Mouse (Mus musculus): ENCODE results near the gene Smc3. TPM values are rescaled to one million over a fixed set of nuclear protein-coding genes. Genes with fewer than 3 reads are reported as not detected.

The Smc3 gene
- polyA plus RNA-seq, 2 experiments, result 42.4 to 60.8 TPM

DNA sequence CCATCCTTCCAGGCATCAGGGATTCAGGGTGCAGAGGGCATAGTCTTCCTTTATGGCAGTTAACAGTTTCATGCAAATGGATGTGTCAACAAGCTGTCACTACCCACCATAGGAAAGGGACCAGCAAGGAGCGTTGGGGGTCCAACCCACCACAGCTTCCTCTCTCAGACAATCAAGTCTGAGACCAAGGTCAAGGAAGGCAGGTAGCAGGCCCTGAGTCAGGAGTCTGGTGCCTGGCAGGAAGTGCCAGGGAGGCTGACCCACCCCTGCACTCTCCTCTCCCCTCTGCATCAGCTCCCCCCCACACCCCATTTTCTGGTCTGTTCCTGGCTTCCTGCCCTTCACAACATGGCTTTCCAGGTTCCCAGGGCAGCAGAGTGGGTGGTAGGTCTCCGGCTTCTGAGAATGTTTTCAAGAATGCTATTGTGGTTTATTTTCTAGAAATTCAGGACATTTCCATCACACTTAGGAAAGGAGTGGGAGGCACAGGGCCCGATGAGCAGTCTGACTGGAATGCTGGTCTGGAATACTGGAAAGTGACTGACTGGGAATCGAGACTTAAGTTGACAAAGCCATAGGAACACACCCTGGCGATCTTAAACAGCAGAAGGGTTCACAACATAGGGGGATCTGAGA is 45.1 kb upstream of the Smc3 start:
- H3K4me1 ChIP-seq (ENCODE audit: control insufficient read depth, insufficient read depth, low read length), result peaks cover 11% of the 10 kb centered on the region
- no peak overlapping the region for H3K4me2 ChIP-seq (replicated peaks; ENCODE audit: low read depth, low read length, severe bottlenecking)
- H3K4me3 ChIP-seq (replicated peaks; ENCODE audit: low read length), result no peak overlapping the region
- ATAC-seq (ENCODE audit: low FRiP score, low read depth) (no peak), DNase-seq (ENCODE audit: low spot score) (no peak)
- H3K9ac ChIP-seq (ENCODE audit: low read depth, low read length, severe bottlenecking), result no peak overlapping the region
- WGBS, result 74% methylated on average over 5 of the region's 5 CpGs
- no peak overlapping the region for H3K27ac ChIP-seq (replicated peaks; ENCODE audit: low read depth, low read length)
- H3K27me3 ChIP-seq (ENCODE audit: control insufficient read depth, insufficient read depth, low read length), result no peaks in the 10 kb centered on the region
- no peaks in the 10 kb centered on the region for H3K9me3 ChIP-seq (ENCODE audit: control insufficient read depth, low read length)
- no peaks in the 10 kb centered on the region for H3K36me3 ChIP-seq (ENCODE audit: control insufficient read depth, insufficient read depth, low read length)
- no peak for TF ChIP-seq POLR2A (IDR thresholded peaks at IDR 0.05; ENCODE audit: borderline replicate concordance, extremely low read depth, insufficient read depth, insufficient read length)

DNA sequence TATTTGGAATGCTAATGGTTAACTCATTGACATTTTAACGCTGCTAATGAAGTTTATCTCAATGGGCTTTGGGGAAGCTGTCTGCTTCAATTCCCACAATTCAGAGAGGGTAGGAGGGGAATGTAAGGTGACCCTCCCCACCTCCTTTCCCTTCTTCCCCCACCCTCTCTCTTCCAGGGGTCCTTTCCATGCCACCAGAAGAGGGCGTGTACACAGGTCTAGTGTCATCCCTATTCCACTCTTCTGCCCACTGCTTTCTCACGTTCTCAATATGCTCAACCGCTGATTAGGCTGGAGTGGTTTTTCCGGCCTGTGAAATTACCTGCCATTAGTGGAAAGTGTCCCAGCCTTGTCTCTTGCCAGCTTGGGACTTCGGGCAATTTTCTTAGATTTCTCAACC is 43.4 kb upstream of the Smc3 start:
- Histone ChIP-seq H3K4me2 (replicated peaks; ENCODE audit: low read depth, low read length, severe bottlenecking) (peak overlapping the region; percentile 45), H3K27ac (replicated peaks; ENCODE audit: low read depth, low read length) (no peak overlapping the region), H3K9me3 (ENCODE audit: control insufficient read depth, low read length) (no peaks in the 10 kb centered on the region), H3K9ac (ENCODE audit: low read depth, low read length, severe bottlenecking) (no peak overlapping the region), H3K4me1 (ENCODE audit: control insufficient read depth, insufficient read depth, low read length) (peaks cover 11% of the 10 kb centered on the region), H3K4me3 (replicated peaks; ENCODE audit: low read length) (peak overlapping the region; percentile 14), H3K27me3 (ENCODE audit: control insufficient read depth, insufficient read depth, low read length) (no peaks in the 10 kb centered on the region), H3K36me3 (ENCODE audit: control insufficient read depth, insufficient read depth, low read length) (no peaks in the 10 kb centered on the region)
- 29% methylated on average over 6 of the region's 6 CpGs for WGBS
- ATAC-seq (ENCODE audit: low FRiP score, low read depth) (no peak), DNase-seq (ENCODE audit: low spot score) (no peak)
- no peak for TF ChIP-seq POLR2A (IDR thresholded peaks at IDR 0.05; ENCODE audit: borderline replicate concordance, extremely low read depth, insufficient read depth, insufficient read length)

DNA sequence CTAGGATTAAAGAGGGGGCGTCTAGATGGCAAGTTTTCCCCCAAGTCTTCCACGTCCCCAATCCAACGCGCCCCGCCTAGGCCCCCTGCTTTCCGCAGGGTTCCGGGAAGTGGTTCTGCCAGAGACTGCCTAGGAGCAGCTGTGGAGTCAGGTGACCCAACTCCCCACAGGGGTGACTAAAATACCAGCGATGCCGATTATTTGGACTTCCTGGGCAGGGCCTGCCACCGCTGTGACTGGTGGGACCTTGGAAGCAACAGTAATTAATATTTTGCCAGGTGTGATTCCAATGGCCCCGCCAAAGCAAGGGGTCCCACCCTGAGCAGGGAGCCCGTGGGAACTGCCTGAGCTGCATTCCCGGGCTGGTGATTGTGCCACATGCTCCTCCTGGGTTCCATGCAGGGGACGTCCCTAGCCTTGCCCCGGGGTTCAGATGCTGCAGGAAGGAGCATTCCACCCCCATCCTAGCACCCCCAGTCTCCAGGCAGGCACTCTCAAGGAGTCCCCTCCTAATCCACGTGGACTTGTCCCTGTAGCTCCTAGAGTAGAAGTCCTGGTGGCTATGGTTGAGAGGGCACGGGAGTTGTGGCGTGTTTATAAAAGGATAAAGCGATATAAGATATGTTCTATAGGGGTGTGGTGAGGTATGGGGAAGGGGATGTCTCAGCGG is 42.8 kb upstream of the Smc3 start:
- no peaks in the 10 kb centered on the region for H3K36me3 ChIP-seq (ENCODE audit: control insufficient read depth, insufficient read depth, low read length)
- no peaks in the 10 kb centered on the region for H3K27me3 ChIP-seq (ENCODE audit: control insufficient read depth, insufficient read depth, low read length)
- H3K4me2 ChIP-seq (replicated peaks; ENCODE audit: low read depth, low read length, severe bottlenecking), result peak overlapping the region; percentile 45
- H3K27ac ChIP-seq (replicated peaks; ENCODE audit: low read depth, low read length), result no peak overlapping the region
- H3K9ac ChIP-seq (ENCODE audit: low read depth, low read length, severe bottlenecking), result peak overlapping the region; percentile 44
- ATAC-seq (ENCODE audit: low FRiP score, low read depth), result peak; percentile 30; the same call in 1 of the 2 replicates
- DNase-seq (ENCODE audit: low spot score), result peak; percentile 60
- no peaks in the 10 kb centered on the region for H3K9me3 ChIP-seq (ENCODE audit: control insufficient read depth, low read length)
- no peak for TF ChIP-seq POLR2A (IDR thresholded peaks at IDR 0.05; ENCODE audit: borderline replicate concordance, extremely low read depth, insufficient read depth, insufficient read length)
- 25% methylated on average over 20 of the region's 20 CpGs for WGBS
- peaks cover 11% of the 10 kb centered on the region for H3K4me1 ChIP-seq (ENCODE audit: control insufficient read depth, insufficient read depth, low read length)
- peak overlapping the region; percentile 14 for H3K4me3 ChIP-seq (replicated peaks; ENCODE audit: low read length)

DNA sequence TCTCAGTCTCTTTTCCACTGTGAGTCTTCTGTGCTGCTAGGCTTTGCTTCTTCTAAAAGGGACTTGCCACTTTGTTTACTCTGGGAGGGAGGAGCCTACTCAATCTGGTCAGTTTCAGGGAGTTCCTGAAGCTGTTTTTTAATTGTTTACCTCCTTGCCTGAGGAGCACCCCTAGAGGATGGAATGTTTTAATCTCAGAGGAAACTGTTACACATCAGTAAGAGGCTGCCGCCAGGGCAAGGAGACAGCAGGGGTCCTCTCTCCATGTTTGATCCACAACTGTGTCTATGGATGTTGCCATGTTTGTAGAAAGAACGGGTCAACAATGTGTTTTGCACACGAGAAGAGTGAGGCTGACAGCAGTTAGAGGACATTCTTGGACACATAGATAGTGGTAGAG is 39.8 kb upstream of the Smc3 start:
- no peaks in the 10 kb centered on the region for H3K36me3 ChIP-seq (ENCODE audit: control insufficient read depth, insufficient read depth, low read length)
- H3K27ac ChIP-seq (replicated peaks; ENCODE audit: low read depth, low read length), result no peak overlapping the region
- H3K9ac ChIP-seq (ENCODE audit: low read depth, low read length, severe bottlenecking), result no peak overlapping the region
- H3K27me3 ChIP-seq (ENCODE audit: control insufficient read depth, insufficient read depth, low read length), result no peaks in the 10 kb centered on the region
- WGBS, result 79% methylated on average over 3 of the region's 3 CpGs
- ATAC-seq (ENCODE audit: low FRiP score, low read depth), result no peak
- H3K4me3 ChIP-seq (replicated peaks; ENCODE audit: low read length), result no peak overlapping the region
- peaks cover 11% of the 10 kb centered on the region for H3K4me1 ChIP-seq (ENCODE audit: control insufficient read depth, insufficient read depth, low read length)
- no peak overlapping the region for H3K4me2 ChIP-seq (replicated peaks; ENCODE audit: low read depth, low read length, severe bottlenecking)
- TF ChIP-seq POLR2A (IDR thresholded peaks at IDR 0.05; ENCODE audit: borderline replicate concordance, extremely low read depth, insufficient read depth, insufficient read length), result no peak
- H3K9me3 ChIP-seq (ENCODE audit: control insufficient read depth, low read length), result no peaks in the 10 kb centered on the region
- DNase-seq (ENCODE audit: low spot score), result no peak

DNA sequence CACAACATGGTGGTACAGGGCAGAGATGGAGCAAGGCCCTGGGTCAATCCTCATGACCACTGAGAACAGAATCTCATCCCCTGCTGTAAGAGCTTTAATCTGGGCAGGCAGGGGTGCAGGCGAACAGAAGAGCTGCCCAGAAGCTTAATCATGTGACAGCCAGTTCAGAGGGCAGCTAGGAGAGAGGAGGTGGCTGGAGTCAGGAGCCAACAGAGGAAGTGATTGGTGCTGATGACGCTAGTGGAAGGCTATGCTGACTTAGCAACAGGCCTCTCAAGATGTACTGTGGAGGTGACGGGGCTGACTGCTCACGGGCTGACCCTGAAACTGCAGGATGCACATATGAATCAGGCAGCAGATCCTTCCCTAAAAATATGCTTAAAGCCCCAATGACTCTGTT is 36.0 kb upstream of the Smc3 start:
- Histone ChIP-seq H3K27ac (replicated peaks; ENCODE audit: low read depth, low read length) (no peak overlapping the region), H3K9me3 (ENCODE audit: control insufficient read depth, low read length) (no peaks in the 10 kb centered on the region), H3K4me3 (replicated peaks; ENCODE audit: low read length) (no peak overlapping the region), H3K27me3 (ENCODE audit: control insufficient read depth, insufficient read depth, low read length) (no peaks in the 10 kb centered on the region), H3K4me1 (ENCODE audit: control insufficient read depth, insufficient read depth, low read length) (no peaks in the 10 kb centered on the region), H3K9ac (ENCODE audit: low read depth, low read length, severe bottlenecking) (no peak overlapping the region), H3K36me3 (ENCODE audit: control insufficient read depth, insufficient read depth, low read length) (no peaks in the 10 kb centered on the region), H3K4me2 (replicated peaks; ENCODE audit: low read depth, low read length, severe bottlenecking) (no peak overlapping the region)
- DNase-seq (ENCODE audit: low spot score) (no peak), ATAC-seq (ENCODE audit: low FRiP score, low read depth) (no peak)
- no peak for TF ChIP-seq POLR2A (IDR thresholded peaks at IDR 0.05; ENCODE audit: borderline replicate concordance, extremely low read depth, insufficient read depth, insufficient read length)
- WGBS, result 45% methylated on average over 4 of the region's 4 CpGs

All from limb, embryonic 14.5 days (tissue).